In genomic region chr10:82763840-82764631, GRCm38 (mm10) we compare ENCODE assay signal across 8 mouse cellular contexts. TPM values are rescaled to one million over a fixed set of nuclear protein-coding genes. Genes with fewer than 3 reads are reported as not detected.
DNase-seq lines count a peak whose midpoint lies in the region; ATAC-seq lines count a peak whose summit lies in the region.

Gene Nfyb, minus strand, starts transcription at chr10:82764144.

- peak within 1 kb of the TSS; percentile 78 for H3K4me3 ChIP-seq in hindbrain, embryonic 14.5 days (replicated peaks; ENCODE audit: low read length)

- H3K4me1 ChIP-seq in hindbrain, embryonic 14.5 days (replicated peaks; ENCODE audit: control insufficient read depth, insufficient read depth, low read length), result peaks cover 33% of the 10 kb centered on the region

- H3K27ac ChIP-seq in hindbrain, embryonic 14.5 days, result peak within 1 kb of the TSS; percentile 99

- ATAC-seq in hindbrain, embryonic 14.5 days (ENCODE audit: low FRiP score), result peak; percentile 96

- WGBS in hindbrain, embryonic 14.5 days, result 1% methylated on average over 58 of the region's 68 CpGs

- peaks cover 25% of the 10 kb centered on the region for H3K36me3 ChIP-seq in hindbrain, embryonic 14.5 days (replicated peaks; ENCODE audit: control insufficient read depth, insufficient read depth)

- no peaks in the 10 kb centered on the region for H3K9me3 ChIP-seq in hindbrain, embryonic 14.5 days (ENCODE audit: control insufficient read depth, low read length)

- H3K27me3 ChIP-seq in hindbrain, embryonic 14.5 days (ENCODE audit: control insufficient read depth, insufficient read depth, low read length), result no peaks in the 10 kb centered on the region

- peak; percentile 98 for DNase-seq in R1 (ENCODE audit: low read depth, low spot score)
- DNase-seq in cerebellum, postnatal 25 days, result peak; percentile 98 to 99
- peak; percentile 87 to 94 for DNase-seq in frontal cortex, postnatal 25 days (ENCODE audit: low spot score in 2 of 2)
- DNase-seq in hindbrain, embryonic 14.5 days (ENCODE audit: low spot score), result peak; percentile 95
- peak; percentile 96 to 97 for DNase-seq in layer of hippocampus, postnatal 36 days
- DNase-seq in lung, postnatal 36 days, result peak; percentile 97
- peak; percentile 99 for DNase-seq in retina, postnatal 1 day
- DNase-seq in urinary bladder, adult 18-20 months (ENCODE audit: low spot score in 2 of 2), result peak; percentile 97 to 98

- peak within 1 kb of the TSS; percentile 97 for H3K9ac ChIP-seq in hindbrain, embryonic 14.5 days

- peak within 1 kb of the TSS; percentile 85 for H3K4me2 ChIP-seq in hindbrain, embryonic 14.5 days (replicated peaks)

RNA-seq across cellular contexts. Expression of gene Nfyb, which starts in this region (rescaled TPM):
- 36.4 and 43.5 TPM in 2 replicates for polyA plus RNA-seq in hindbrain, embryonic 14.5 days (2014; fragmentation: Nextera tagmentation; extraction: Ambion mirVana)
- 10 to 100 TPM; 64.4 to 66.8 TPM for total RNA-seq in layer of hippocampus, postnatal 36 days (2021)

Comparison
In these comparisons a context has a peak if more than half of its experiments do, and no peak if none do; other contexts are left out.
1. Peak in every context shown above with its lines: DNase-seq, ATAC-seq, H3K4me3 ChIP-seq and H3K27ac ChIP-seq.